Mouse (Mus musculus): ENCODE results near the gene Plch2. TPM values are rescaled to one million over a fixed set of nuclear protein-coding genes. Genes with fewer than 3 reads are reported as not detected.

Gene Plch2
- polyA plus RNA-seq, 1 experiment from 2014 or later = 5.2 TPM

GRCm38 (mm10) chr4:154960021-154960689 is 96.4 kb downstream of the Plch2 start:
- H3K4me3 ChIP-seq (ENCODE audit: low read depth, low read length) = peak overlapping the region; percentile 41
- ATAC-seq (ENCODE audit: insufficient read depth) (no peak), DNase-seq (no peak)
- H3K4me1 ChIP-seq (ENCODE audit: insufficient read depth) = peaks cover 13% of the 10 kb centered on the region
- peak overlapping the region; percentile 68 for H3K4me2 ChIP-seq
- 28% methylated on average over 19 of the region's 20 CpGs for WGBS
- H3K9me3 ChIP-seq (ENCODE audit: low read depth, low read length) = no peaks in the 10 kb centered on the region
- no peak overlapping the region for H3K27ac ChIP-seq (ENCODE audit: low read depth)
- H3K27me3 ChIP-seq (ENCODE audit: insufficient read depth, low read length) = peaks cover 67% of the 10 kb centered on the region
- no peak for TF ChIP-seq CTCF (IDR thresholded peaks at IDR 0.05; ENCODE audit: low read depth)
- H3K9ac ChIP-seq = no peak overlapping the region
- no peaks in the 10 kb centered on the region for H3K36me3 ChIP-seq (ENCODE audit: insufficient read depth)

- Histone ChIP-seq H3K4me1 (ENCODE audit: insufficient read depth) (peaks cover 11% of the 10 kb centered on the region), H3K9me3 (ENCODE audit: low read depth, low read length) (no peaks in the 10 kb centered on the region), H3K27ac (ENCODE audit: low read depth) (no peak overlapping the region), H3K36me3 (ENCODE audit: insufficient read depth) (no peaks in the 10 kb centered on the region), H3K27me3 (ENCODE audit: insufficient read depth, low read length) (peaks cover 81% of the 10 kb centered on the region), H3K4me2 (peak overlapping the region; percentile 53; the same call in 1 of the 2 replicates), H3K4me3 (ENCODE audit: low read depth, low read length) (no peak overlapping the region), H3K9ac (no peak overlapping the region; the same call in 1 of the 2 replicates)
- DNase-seq (no peak), ATAC-seq (ENCODE audit: insufficient read depth) (no peak)
- no peak for TF ChIP-seq CTCF (IDR thresholded peaks at IDR 0.05; ENCODE audit: low read depth)
- WGBS = 16% methylated on average over 8 of the region's 8 CpGs
Observed at GRCm38 (mm10) chr4:154958621-154959020, 98.0 kb downstream of the Plch2 start.

GRCm38 (mm10) chr4:154958171-154958570 is 98.4 kb downstream of the Plch2 start:
- peaks cover 82% of the 10 kb centered on the region for H3K27me3 ChIP-seq (ENCODE audit: insufficient read depth, low read length)
- peak; percentile 70 for DNase-seq
- ATAC-seq (ENCODE audit: insufficient read depth) = 0 out of 2 replicates have a peak, but pooled peaks have one; percentile 33

GRCm38 (mm10) chr4:154957289-154957993 is 99.1 kb downstream of the Plch2 start:
- Histone ChIP-seq H3K36me3 (ENCODE audit: insufficient read depth) (no peaks in the 10 kb centered on the region), H3K27ac (ENCODE audit: low read depth) (no peak overlapping the region), H3K9me3 (ENCODE audit: low read depth, low read length) (no peaks in the 10 kb centered on the region), H3K4me3 (ENCODE audit: low read depth, low read length) (no peak overlapping the region), H3K9ac (no peak overlapping the region; the same call in 1 of the 2 replicates), H3K27me3 (ENCODE audit: insufficient read depth, low read length) (peaks cover 82% of the 10 kb centered on the region), H3K4me2 (peak overlapping the region; percentile 53; the same call in 1 of the 2 replicates), H3K4me1 (ENCODE audit: insufficient read depth) (peaks cover 11% of the 10 kb centered on the region)
- no peak for TF ChIP-seq CTCF (IDR thresholded peaks at IDR 0.05; ENCODE audit: low read depth)
- 35% methylated on average over 13 of the region's 13 CpGs for WGBS
- ATAC-seq (ENCODE audit: insufficient read depth) = no peak
- DNase-seq = peak; percentile 37

More at GRCm38 (mm10) chr4:154958171-154958570, 98.4 kb downstream of the Plch2 start:
- Histone ChIP-seq H3K36me3 (ENCODE audit: insufficient read depth) (no peaks in the 10 kb centered on the region), H3K4me2 (peak overlapping the region; percentile 53), H3K9ac (peak overlapping the region; percentile 3), H3K4me1 (ENCODE audit: insufficient read depth) (peaks cover 11% of the 10 kb centered on the region), H3K9me3 (ENCODE audit: low read depth, low read length) (no peaks in the 10 kb centered on the region), H3K4me3 (ENCODE audit: low read depth, low read length) (0 out of 2 replicates have a peak overlapping the region, but pooled peaks have one; percentile 7), H3K27ac (ENCODE audit: low read depth) (no peak overlapping the region)
- TF ChIP-seq CTCF (IDR thresholded peaks at IDR 0.05; ENCODE audit: low read depth) = no peak
- 1% methylated on average over 15 of the region's 15 CpGs for WGBS

- no peak overlapping the region for H3K4me2 ChIP-seq
- H3K36me3 ChIP-seq (ENCODE audit: insufficient read depth) = no peaks in the 10 kb centered on the region
- H3K27ac ChIP-seq (ENCODE audit: low read depth) = no peak overlapping the region
- ATAC-seq (ENCODE audit: insufficient read depth) = no peak
- no peak for DNase-seq
- WGBS = 39% methylated on average over 9 of the region's 9 CpGs
- no peak for TF ChIP-seq CTCF (IDR thresholded peaks at IDR 0.05; ENCODE audit: low read depth)
- H3K9me3 ChIP-seq (ENCODE audit: low read depth, low read length) = no peaks in the 10 kb centered on the region
- peaks cover 11% of the 10 kb centered on the region for H3K4me1 ChIP-seq (ENCODE audit: insufficient read depth)
- H3K27me3 ChIP-seq (ENCODE audit: insufficient read depth, low read length) = peaks cover 82% of the 10 kb centered on the region
- no peak overlapping the region for H3K9ac ChIP-seq
- H3K4me3 ChIP-seq (ENCODE audit: low read depth, low read length) = no peak overlapping the region
Observed at GRCm38 (mm10) chr4:154956604-154957003, 100.0 kb downstream of the Plch2 start.

GRCm38 (mm10) chr4:154952461-154953241 is 103.9 kb downstream of the Plch2 start:
- no peak overlapping the region for H3K9ac ChIP-seq
- H3K4me2 ChIP-seq = no peak overlapping the region
- TF ChIP-seq CTCF (IDR thresholded peaks at IDR 0.05; ENCODE audit: low read depth) = no peak
- no peaks in the 10 kb centered on the region for H3K36me3 ChIP-seq (ENCODE audit: insufficient read depth)
- H3K4me1 ChIP-seq (ENCODE audit: insufficient read depth) = peaks cover 4% of the 10 kb centered on the region; the same call in 1 of the 2 replicates
- WGBS = 2% methylated on average over 26 of the region's 26 CpGs
- DNase-seq = no peak
- peaks cover 80% of the 10 kb centered on the region for H3K27me3 ChIP-seq (ENCODE audit: insufficient read depth, low read length)
- no peak overlapping the region for H3K27ac ChIP-seq (ENCODE audit: low read depth)
- no peak for ATAC-seq (ENCODE audit: insufficient read depth)
- H3K9me3 ChIP-seq (ENCODE audit: low read depth, low read length) = no peaks in the 10 kb centered on the region
- H3K4me3 ChIP-seq (ENCODE audit: low read depth, low read length) = no peak overlapping the region

Data from lung, embryonic 14.5 days (tissue).